Comparison of ENCODE assay signal across 29 mouse cellular contexts in the genomic region with DNA sequence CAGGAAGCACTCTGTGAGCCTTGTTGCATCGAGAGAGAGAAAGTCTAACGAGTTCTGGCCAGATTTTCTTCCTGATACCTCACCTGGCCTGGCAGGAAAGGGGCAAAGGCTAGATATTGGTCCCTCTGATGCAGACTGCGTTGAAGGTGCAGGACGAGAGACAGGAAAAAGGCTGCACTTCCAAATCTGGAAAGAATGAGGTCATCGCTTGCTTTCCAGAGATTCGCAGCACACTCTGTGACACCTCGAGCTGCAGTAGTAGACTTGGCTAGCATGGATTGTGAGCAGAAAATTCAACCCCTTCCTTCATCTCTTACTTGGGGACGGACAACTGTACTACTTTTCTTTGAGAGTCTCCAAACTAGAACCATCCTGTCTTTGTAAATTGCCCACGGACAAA. TPM values are rescaled to one million over a fixed set of nuclear protein-coding genes. Genes with fewer than 3 reads are reported as not detected.
A peak's percentile ranks its signal among the peaks of the same experiment; 100 is the strongest.
DNase-seq lines count a peak whose midpoint lies in the region; ATAC-seq and TF ChIP-seq lines count a peak whose summit lies in the region.
"Had no signal": no experiment of that assay in that cellular context is flagged by ENCODE, and none has a peak within 500 bp of the region (broad histone marks: within the 10 kb centered on the region; RNA-seq: fewer than 3 reads in every experiment).

No protein-coding gene starts in this region.

- peak overlapping the region; percentile 60 for H3K4me2 ChIP-seq in heart, embryonic 12.5 days
- no peak overlapping the region for H3K4me2 ChIP-seq in liver, embryonic 12.5 days
- H3K4me2 ChIP-seq in intestine, embryonic 14.5 days (ENCODE audit: low read length) = peak overlapping the region; percentile 23; the same call in 1 of the 2 replicates
- peak overlapping the region; percentile 4 for H3K4me2 ChIP-seq in stomach, embryonic 15.5 days
- H3K4me2 ChIP-seq: midbrain, embryonic 13.5 days; neural tube, embryonic 12.5 days had no signal

- no peak for TF ChIP-seq CTCF in liver, adult 2 months (IDR thresholded peaks at IDR 0.05; ENCODE audit: low read depth, low read length)

- 7% methylated on average over 9 of the region's 9 CpGs for WGBS in heart, embryonic 12.5 days
- WGBS in liver, adult 2 months = 25% methylated on average over 9 of the region's 9 CpGs
- WGBS in liver, embryonic 12.5 days (ENCODE audit: insufficient replicate concordance) = 14% methylated on average over 9 of the region's 9 CpGs
- WGBS in intestine, embryonic 14.5 days = 21% methylated on average over 9 of the region's 9 CpGs
- WGBS in stomach, embryonic 15.5 days = 20% methylated on average over 9 of the region's 9 CpGs

- no peaks in the 10 kb centered on the region for H3K9me3 ChIP-seq in heart, embryonic 12.5 days (replicated peaks)
- no peaks in the 10 kb centered on the region for H3K9me3 ChIP-seq in liver, embryonic 12.5 days (replicated peaks)
- H3K9me3 ChIP-seq in intestine, embryonic 14.5 days (ENCODE audit: control insufficient read depth, low read length) = no peaks in the 10 kb centered on the region
- no peaks in the 10 kb centered on the region for H3K9me3 ChIP-seq in stomach, embryonic 15.5 days
- H3K9me3 ChIP-seq: limb, embryonic 10.5 days; midbrain, embryonic 13.5 days; neural tube, embryonic 12.5 days had no signal

- no peak for DNase-seq in heart, adult 9 months (ENCODE audit: low spot score in 2 of 2)
- peak; percentile 48 for DNase-seq in liver, adult 2 months (ENCODE audit: extremely low read depth, low read depth, low spot score)
- no peak for DNase-seq in intestine, embryonic 14.5 days (ENCODE audit: low spot score)
- no peak for DNase-seq in ovary, adult 18-20 months (ENCODE audit: low spot score)
- no peak for DNase-seq in layer of hippocampus, postnatal 25 days (ENCODE audit: extremely low spot score in 1 of 2, low spot score in 1 of 2)
- DNase-seq: adrenal gland, adult 2 months; cerebellum, adult 18-20 months; cerebellum, postnatal 14 days; forebrain, postnatal 0 days; gastrocnemius, postnatal 25 days; kidney, adult 18-20 months; liver; lung, adult 2 months; lung, postnatal 36 days; retina, postnatal 1 day; right cerebral cortex, postnatal 25 days had no signal

- H3K27ac ChIP-seq in heart, embryonic 12.5 days (ENCODE audit: poor library complexity, severe bottlenecking) = no peak overlapping the region
- H3K27ac ChIP-seq in liver, adult 2 months (replicated peaks; ENCODE audit: insufficient read depth, low read depth, low read length) = no peak overlapping the region
- H3K27ac ChIP-seq in liver, embryonic 12.5 days = no peak overlapping the region
- no peak overlapping the region for H3K27ac ChIP-seq in intestine, embryonic 14.5 days (ENCODE audit: low read depth)
- H3K27ac ChIP-seq in stomach, embryonic 15.5 days = no peak overlapping the region
- H3K27ac ChIP-seq: limb, embryonic 10.5 days; midbrain, embryonic 13.5 days; neural tube, embryonic 12.5 days had no signal

- no peak overlapping the region for H3K9ac ChIP-seq in heart, embryonic 12.5 days
- H3K9ac ChIP-seq in liver, adult 2 months (ENCODE audit: low read depth, low read length) = no peak overlapping the region
- H3K9ac ChIP-seq in liver, embryonic 12.5 days = no peak overlapping the region
- no peak overlapping the region for H3K9ac ChIP-seq in intestine, embryonic 14.5 days (ENCODE audit: low read length)
- H3K9ac ChIP-seq in stomach, embryonic 15.5 days = no peak overlapping the region
- H3K9ac ChIP-seq: forebrain, postnatal 0 days; midbrain, embryonic 13.5 days; neural tube, embryonic 12.5 days had no signal

- no peak for TF ChIP-seq POLR2A in liver, adult 2 months (IDR thresholded peaks at IDR 0.05; ENCODE audit: extremely low read depth, insufficient read depth, low read length)

- H3K4me3 ChIP-seq in heart, embryonic 12.5 days = peak overlapping the region; percentile 18
- H3K4me3 ChIP-seq in liver, adult 2 months (ENCODE audit: insufficient read depth, low read depth, low read length) = no peak overlapping the region
- no peak overlapping the region for H3K4me3 ChIP-seq in liver, embryonic 12.5 days
- H3K4me3 ChIP-seq in intestine, embryonic 14.5 days (ENCODE audit: low read depth, low read length) = no peak overlapping the region
- H3K4me3 ChIP-seq in stomach, embryonic 15.5 days (replicated peaks) = 0 out of 2 replicates have a peak overlapping the region, but pooled peaks have one; percentile 1
- H3K4me3 ChIP-seq: limb, embryonic 10.5 days; megakaryocyte, embryonic 14.5 days; midbrain, embryonic 13.5 days; neural tube, embryonic 12.5 days had no signal

- H3K79me2 ChIP-seq in liver, adult 2 months (ENCODE audit: control insufficient read depth, insufficient read depth, low read length) = no peaks in the 10 kb centered on the region

- peaks cover 35% of the 10 kb centered on the region for H3K27me3 ChIP-seq in heart, embryonic 12.5 days (replicated peaks)
- H3K27me3 ChIP-seq in liver, adult 2 months (ENCODE audit: control insufficient read depth, insufficient read depth, low read length) = no peaks in the 10 kb centered on the region
- peaks cover 30% of the 10 kb centered on the region for H3K27me3 ChIP-seq in liver, embryonic 12.5 days (replicated peaks)
- H3K27me3 ChIP-seq in intestine, embryonic 14.5 days (replicated peaks; ENCODE audit: control insufficient read depth, insufficient read depth, low read length) = peaks cover 22% of the 10 kb centered on the region
- H3K27me3 ChIP-seq in stomach, embryonic 15.5 days (replicated peaks) = 0 out of 2 replicates have a peak, but pooled peaks cover 3% of the 10 kb centered on the region

- H3K4me1 ChIP-seq in heart, embryonic 12.5 days (replicated peaks) = peaks cover 3% of the 10 kb centered on the region; the same call in 1 of the 2 replicates
- H3K4me1 ChIP-seq in liver, adult 2 months (ENCODE audit: control insufficient read depth, insufficient read depth, low read length) = peaks cover 6% of the 10 kb centered on the region; the same call in 1 of the 2 replicates
- peaks cover 6% of the 10 kb centered on the region; the same call in 1 of the 2 replicates for H3K4me1 ChIP-seq in liver, embryonic 12.5 days
- H3K4me1 ChIP-seq in intestine, embryonic 14.5 days (replicated peaks; ENCODE audit: control insufficient read depth, insufficient read depth, low read length) = no peaks in the 10 kb centered on the region; the same call in 1 of the 2 replicates
- no peaks in the 10 kb centered on the region for H3K4me1 ChIP-seq in stomach, embryonic 15.5 days
- H3K4me1 ChIP-seq: neural tube, embryonic 12.5 days had no signal

- H3K36me3 ChIP-seq in heart, embryonic 12.5 days = no peaks in the 10 kb centered on the region
- H3K36me3 ChIP-seq in liver, adult 2 months (ENCODE audit: control insufficient read depth, insufficient read depth, low read length) = no peaks in the 10 kb centered on the region
- no peaks in the 10 kb centered on the region for H3K36me3 ChIP-seq in liver, embryonic 12.5 days
- H3K36me3 ChIP-seq in intestine, embryonic 14.5 days (ENCODE audit: control insufficient read depth, insufficient read depth, low read length) = no peaks in the 10 kb centered on the region
- H3K36me3 ChIP-seq in stomach, embryonic 15.5 days = no peaks in the 10 kb centered on the region
- H3K36me3 ChIP-seq: G1E; limb, embryonic 10.5 days; midbrain, embryonic 13.5 days; neural tube, embryonic 12.5 days had no signal

- no peak for ATAC-seq in heart, embryonic 12.5 days (ENCODE audit: insufficient number of reproducible peaks, low FRiP score)
- ATAC-seq in liver, embryonic 12.5 days = no peak
- ATAC-seq in intestine, embryonic 14.5 days (replicated peaks; ENCODE audit: low FRiP score, low TSS enrichment, low read depth) = no peak; the same call in 1 of the 2 replicates
- no peak for ATAC-seq in stomach, embryonic 15.5 days (ENCODE audit: insufficient read depth, low FRiP score, low read depth)
- ATAC-seq: forebrain, postnatal 0 days; hindbrain, embryonic 16.5 days; midbrain, embryonic 13.5 days had no signal

RNA-seq across cellular contexts. Expression of a gene that starts 7.9 kb away (rescaled TPM):
- polyA plus RNA-seq in heart, embryonic 12.5 days (2016; fragmentation: Nextera tagmentation; extraction: Ambion mirVana) = 0.20 and 0.49 TPM in 2 replicates
- 1.0 and 1.1 TPM in 2 replicates for total RNA-seq in liver, adult 2 months (2014; rRNA removed)
- polyA plus RNA-seq in liver, adult 2 months (2012; rRNA removed) = 0.87 and 1.0 TPM in 2 replicates
- 0.08 and 0.11 TPM in 2 replicates for polyA plus RNA-seq in liver, embryonic 12.5 days (2016; fragmentation: Nextera tagmentation; extraction: Ambion mirVana)
- polyA plus RNA-seq in intestine, embryonic 14.5 days (2014; fragmentation: Nextera tagmentation; extraction: Ambion mirVana) = 1.7 and 2.6 TPM in 2 replicates
- 3.8 and 4.2 TPM in 2 replicates for polyA plus RNA-seq in stomach, embryonic 15.5 days (2015; fragmentation: Nextera tagmentation; extraction: Ambion mirVana)
- total RNA-seq in layer of hippocampus, postnatal 25 days (2021) = under 1 TPM; 0.28 to 0.30 TPM
- total RNA-seq: adrenal gland, adult 2 months; adrenal gland, postnatal 4 days; gastrocnemius, postnatal 25 days; hematopoietic stem cell, adult 5-6 weeks had no signal
- polyA plus RNA-seq: adrenal gland, adult 2 months had no signal

RNA-seq across cellular contexts. Expression of a gene that starts 25.1 kb away (rescaled TPM):
- 0.13 and 0.26 TPM in 2 replicates for polyA plus RNA-seq in heart, embryonic 12.5 days (2016; fragmentation: Nextera tagmentation; extraction: Ambion mirVana)
- total RNA-seq in liver, adult 2 months (2014; rRNA removed) = 4.1 and 5.2 TPM in 2 replicates
- 11.8 and 15.2 TPM in 2 replicates for polyA plus RNA-seq in liver, adult 2 months (2012; rRNA removed)
- 2.4 and 2.6 TPM in 2 replicates for polyA plus RNA-seq in liver, embryonic 12.5 days (2016; fragmentation: Nextera tagmentation; extraction: Ambion mirVana)
- polyA plus RNA-seq in intestine, embryonic 14.5 days (2014; fragmentation: Nextera tagmentation; extraction: Ambion mirVana) = 8.3 and 8.4 TPM in 2 replicates
- 23.2 and 27.1 TPM in 2 replicates for polyA plus RNA-seq in stomach, embryonic 15.5 days (2015; fragmentation: Nextera tagmentation; extraction: Ambion mirVana)
- total RNA-seq in layer of hippocampus, postnatal 25 days (2021) = not detected
- total RNA-seq: adrenal gland, adult 2 months; gastrocnemius, postnatal 25 days; hematopoietic stem cell, adult 5-6 weeks; layer of hippocampus, postnatal 10 days had no signal
- polyA plus RNA-seq: limb, embryonic 10.5 days; spleen, adult 2 months had no signal

Comparison
In these comparisons a context has a peak if more than half of its experiments do, and no peak if none do; other contexts are left out.
1. H3K4me3 ChIP-seq: peak in heart, embryonic 12.5 days (single experiment) and stomach, embryonic 15.5 days (single experiment); none in liver, adult 2 months (single experiment), liver, embryonic 12.5 days (single experiment) and intestine, embryonic 14.5 days (single experiment).